Mouse (Mus musculus): ENCODE results near the gene Tcf7. TPM values are rescaled to one million over a fixed set of nuclear protein-coding genes. Genes with fewer than 3 reads are reported as not detected.
A peak's percentile ranks its signal among the peaks of the same experiment; 100 is the strongest.

Tcf7 gene
- polyA plus RNA-seq, 1 experiment from 2014 or later: 9.5 TPM

GRCm38 (mm10) chr11:52274456-52275112, 8.2 kb downstream of the Tcf7 start:
- 91% methylated on average over 20 of the region's 20 CpGs for WGBS
- Histone ChIP-seq H3K36me3 (ENCODE audit: control insufficient read depth, insufficient read depth, low read length) (peaks cover 3% of the 10 kb centered on the region; the same call in 1 of the 2 replicates), H3K27me3 (replicated peaks; ENCODE audit: control insufficient read depth, insufficient read depth, low read length) (no peaks in the 10 kb centered on the region), H3K9me3 (ENCODE audit: control insufficient read depth, low read length) (no peaks in the 10 kb centered on the region), H3K4me2 (ENCODE audit: low read length) (no peak overlapping the region), H3K27ac (ENCODE audit: low read depth) (no peak overlapping the region), H3K4me1 (replicated peaks; ENCODE audit: control insufficient read depth, insufficient read depth, low read length) (peaks cover 8% of the 10 kb centered on the region; the same call in 1 of the 2 replicates), H3K4me3 (ENCODE audit: low read depth, low read length) (no peak overlapping the region), H3K9ac (ENCODE audit: low read length) (no peak overlapping the region)
- DNase-seq (ENCODE audit: low spot score): no peak
- no peak for ATAC-seq (replicated peaks; ENCODE audit: low FRiP score, low TSS enrichment, low read depth)

- H3K9me3 ChIP-seq (ENCODE audit: control insufficient read depth, low read length): no peaks in the 10 kb centered on the region
- no peak overlapping the region for H3K27ac ChIP-seq (ENCODE audit: low read depth)
- no peak overlapping the region for H3K4me2 ChIP-seq (ENCODE audit: low read length)
- H3K4me3 ChIP-seq (ENCODE audit: low read depth, low read length): no peak overlapping the region
- no peaks in the 10 kb centered on the region for H3K36me3 ChIP-seq (ENCODE audit: control insufficient read depth, insufficient read depth, low read length)
- peaks cover 8% of the 10 kb centered on the region; the same call in 1 of the 2 replicates for H3K4me1 ChIP-seq (replicated peaks; ENCODE audit: control insufficient read depth, insufficient read depth, low read length)
- ATAC-seq (replicated peaks; ENCODE audit: low FRiP score, low TSS enrichment, low read depth) (no peak), DNase-seq (ENCODE audit: low spot score) (no peak)
- WGBS: 80% methylated on average over 4 of the region's 4 CpGs
- no peaks in the 10 kb centered on the region for H3K27me3 ChIP-seq (replicated peaks; ENCODE audit: control insufficient read depth, insufficient read depth, low read length)
- H3K9ac ChIP-seq (ENCODE audit: low read length): no peak overlapping the region
Measured at GRCm38 (mm10) chr11:52273942-52274330, 8.9 kb downstream of the Tcf7 start.

- Histone ChIP-seq H3K9ac (ENCODE audit: low read length) (no peak overlapping the region), H3K4me2 (ENCODE audit: low read length) (no peak overlapping the region), H3K27ac (ENCODE audit: low read depth) (no peak overlapping the region), H3K27me3 (replicated peaks; ENCODE audit: control insufficient read depth, insufficient read depth, low read length) (no peaks in the 10 kb centered on the region), H3K9me3 (ENCODE audit: control insufficient read depth, low read length) (no peaks in the 10 kb centered on the region), H3K4me3 (ENCODE audit: low read depth, low read length) (no peak overlapping the region), H3K36me3 (ENCODE audit: control insufficient read depth, insufficient read depth, low read length) (no peaks in the 10 kb centered on the region), H3K4me1 (replicated peaks; ENCODE audit: control insufficient read depth, insufficient read depth, low read length) (peaks cover 8% of the 10 kb centered on the region; the same call in 1 of the 2 replicates)
- ATAC-seq (replicated peaks; ENCODE audit: low FRiP score, low TSS enrichment, low read depth): no peak
- no peak for DNase-seq (ENCODE audit: low spot score)
- WGBS: 52% methylated on average over 11 of the region's 11 CpGs
Measured at GRCm38 (mm10) chr11:52273183-52273941, 9.5 kb downstream of the Tcf7 start.

- no peak overlapping the region for H3K4me3 ChIP-seq (ENCODE audit: low read depth, low read length)
- DNase-seq (ENCODE audit: low spot score): no peak
- ATAC-seq (replicated peaks; ENCODE audit: low FRiP score, low TSS enrichment, low read depth): no peak
- no peaks in the 10 kb centered on the region for H3K36me3 ChIP-seq (ENCODE audit: control insufficient read depth, insufficient read depth, low read length)
- no peaks in the 10 kb centered on the region for H3K27me3 ChIP-seq (replicated peaks; ENCODE audit: control insufficient read depth, insufficient read depth, low read length)
- 58% methylated on average over 6 of the region's 6 CpGs for WGBS
- H3K27ac ChIP-seq (ENCODE audit: low read depth): no peak overlapping the region
- no peak overlapping the region for H3K4me2 ChIP-seq (ENCODE audit: low read length)
- H3K9ac ChIP-seq (ENCODE audit: low read length): no peak overlapping the region
- H3K4me1 ChIP-seq (replicated peaks; ENCODE audit: control insufficient read depth, insufficient read depth, low read length): peaks cover 11% of the 10 kb centered on the region; the same call in 1 of the 2 replicates
- no peaks in the 10 kb centered on the region for H3K9me3 ChIP-seq (ENCODE audit: control insufficient read depth, low read length)
Measured at GRCm38 (mm10) chr11:52272619-52273018, 10.2 kb downstream of the Tcf7 start.

GRCm38 (mm10) chr11:52271765-52272495, 10.9 kb downstream of the Tcf7 start:
- no peak for DNase-seq (ENCODE audit: low spot score)
- Histone ChIP-seq H3K27ac (ENCODE audit: low read depth) (no peak overlapping the region), H3K27me3 (replicated peaks; ENCODE audit: control insufficient read depth, insufficient read depth, low read length) (no peaks in the 10 kb centered on the region), H3K9me3 (ENCODE audit: control insufficient read depth, low read length) (no peaks in the 10 kb centered on the region), H3K36me3 (ENCODE audit: control insufficient read depth, insufficient read depth, low read length) (no peaks in the 10 kb centered on the region), H3K4me1 (replicated peaks; ENCODE audit: control insufficient read depth, insufficient read depth, low read length) (peaks cover 11% of the 10 kb centered on the region; the same call in 1 of the 2 replicates), H3K4me2 (ENCODE audit: low read length) (no peak overlapping the region), H3K4me3 (ENCODE audit: low read depth, low read length) (no peak overlapping the region), H3K9ac (ENCODE audit: low read length) (no peak overlapping the region)
- ATAC-seq (replicated peaks; ENCODE audit: low FRiP score, low TSS enrichment, low read depth): no peak
- 82% methylated on average over 8 of the region's 8 CpGs for WGBS

- ATAC-seq (replicated peaks; ENCODE audit: low FRiP score, low TSS enrichment, low read depth): no peak
- H3K27me3 ChIP-seq (replicated peaks; ENCODE audit: control insufficient read depth, insufficient read depth, low read length): no peaks in the 10 kb centered on the region
- 95% methylated on average over 6 of the region's 6 CpGs for WGBS
- no peak for DNase-seq (ENCODE audit: low spot score)
- H3K27ac ChIP-seq (ENCODE audit: low read depth): no peak overlapping the region
- H3K36me3 ChIP-seq (ENCODE audit: control insufficient read depth, insufficient read depth, low read length): no peaks in the 10 kb centered on the region
- H3K9ac ChIP-seq (ENCODE audit: low read length): no peak overlapping the region
- no peak overlapping the region for H3K4me3 ChIP-seq (ENCODE audit: low read depth, low read length)
- H3K4me2 ChIP-seq (ENCODE audit: low read length): no peak overlapping the region
- no peaks in the 10 kb centered on the region for H3K9me3 ChIP-seq (ENCODE audit: control insufficient read depth, low read length)
- H3K4me1 ChIP-seq (replicated peaks; ENCODE audit: control insufficient read depth, insufficient read depth, low read length): peaks cover 20% of the 10 kb centered on the region
Measured at GRCm38 (mm10) chr11:52269841-52270240, 13.0 kb downstream of the Tcf7 start.

GRCm38 (mm10) chr11:52268104-52268835, 14.5 kb downstream of the Tcf7 start:
- H3K9ac ChIP-seq (ENCODE audit: low read length): no peak overlapping the region
- no peaks in the 10 kb centered on the region for H3K27me3 ChIP-seq (replicated peaks; ENCODE audit: control insufficient read depth, insufficient read depth, low read length)
- DNase-seq (ENCODE audit: low spot score): no peak
- no peak overlapping the region for H3K4me2 ChIP-seq (ENCODE audit: low read length)
- H3K4me3 ChIP-seq (ENCODE audit: low read depth, low read length): no peak overlapping the region
- 0 out of 2 replicates have a peak overlapping the region, but pooled peaks have one; percentile 1 for H3K27ac ChIP-seq (ENCODE audit: low read depth)
- no peaks in the 10 kb centered on the region for H3K36me3 ChIP-seq (ENCODE audit: control insufficient read depth, insufficient read depth, low read length)
- ATAC-seq (replicated peaks; ENCODE audit: low FRiP score, low TSS enrichment, low read depth): no peak
- 45% methylated on average over 7 of the region's 7 CpGs for WGBS
- H3K4me1 ChIP-seq (replicated peaks; ENCODE audit: control insufficient read depth, insufficient read depth, low read length): peaks cover 20% of the 10 kb centered on the region
- H3K9me3 ChIP-seq (ENCODE audit: control insufficient read depth, low read length): no peaks in the 10 kb centered on the region

GRCm38 (mm10) chr11:52267271-52267670, 15.5 kb downstream of the Tcf7 start:
- no peak overlapping the region for H3K4me3 ChIP-seq (ENCODE audit: low read depth, low read length)
- no peak overlapping the region for H3K4me2 ChIP-seq (ENCODE audit: low read length)
- H3K27ac ChIP-seq (ENCODE audit: low read depth): no peak overlapping the region
- no peak for ATAC-seq (replicated peaks; ENCODE audit: low FRiP score, low TSS enrichment, low read depth)
- WGBS: 88% methylated on average over 5 of the region's 5 CpGs
- H3K9ac ChIP-seq (ENCODE audit: low read length): no peak overlapping the region
- H3K9me3 ChIP-seq (ENCODE audit: control insufficient read depth, low read length): no peaks in the 10 kb centered on the region
- no peak for DNase-seq (ENCODE audit: low spot score)
- no peaks in the 10 kb centered on the region for H3K36me3 ChIP-seq (ENCODE audit: control insufficient read depth, insufficient read depth, low read length)
- H3K27me3 ChIP-seq (replicated peaks; ENCODE audit: control insufficient read depth, insufficient read depth, low read length): no peaks in the 10 kb centered on the region
- H3K4me1 ChIP-seq (replicated peaks; ENCODE audit: control insufficient read depth, insufficient read depth, low read length): peaks cover 14% of the 10 kb centered on the region

Data from intestine, embryonic 14.5 days (tissue).